Mouse (Mus musculus): ENCODE data around the gene Zc2hc1b.
"Not testable (repeated sequence)": the region's sequence is repeated elsewhere in the genome, so short reads cannot be mapped to it uniquely, and the experiment has no call there.

The Zc2hc1b gene

GRCm38 (mm10) chr10:13177973-13178624 lies at the start of gene Zc2hc1b:
Gene Zc2hc1b (minus strand): TSS chr10:13178023.
- no peak for DNase-seq (ENCODE audit: low read depth, low spot score)

- DNase-seq (ENCODE audit: low read depth, low spot score) = no peak
These were observed 47.7 kb upstream of the Zc2hc1b start for GRCm38 (mm10) chr10:13225377-13226063.

- DNase-seq (ENCODE audit: low read depth, low spot score) = no peak
These were observed 44.3 kb upstream of the Zc2hc1b start for GRCm38 (mm10) chr10:13222135-13222534.

- DNase-seq (ENCODE audit: low read depth, low spot score) = no peak
These were observed 42.2 kb upstream of the Zc2hc1b start for GRCm38 (mm10) chr10:13220061-13220460.

- DNase-seq (ENCODE audit: low read depth, low spot score) = no peak
These were observed 36.1 kb upstream of the Zc2hc1b start for GRCm38 (mm10) chr10:13213956-13214355.

GRCm38 (mm10) chr10:13212829-13213228 lies 35.0 kb upstream of the Zc2hc1b start:
- no peak for DNase-seq (ENCODE audit: low read depth, low spot score)

- no peak for DNase-seq (ENCODE audit: low read depth, low spot score)
These were observed 34.5 kb upstream of the Zc2hc1b start for GRCm38 (mm10) chr10:13212326-13212725.

GRCm38 (mm10) chr10:13209930-13210637 lies 32.3 kb upstream of the Zc2hc1b start:
- DNase-seq (ENCODE audit: low read depth, low spot score) = no peak

- DNase-seq (ENCODE audit: low read depth, low spot score) = no peak
These were observed 31.7 kb upstream of the Zc2hc1b start for GRCm38 (mm10) chr10:13209506-13209905.

- DNase-seq (ENCODE audit: low read depth, low spot score) = no peak
These were observed 31.2 kb upstream of the Zc2hc1b start for GRCm38 (mm10) chr10:13209061-13209460.

GRCm38 (mm10) chr10:13201741-13202293 lies 24.0 kb upstream of the Zc2hc1b start:
- no peak for DNase-seq (ENCODE audit: low read depth, low spot score)

- DNase-seq (ENCODE audit: low read depth, low spot score) = no peak
These were observed 23.0 kb upstream of the Zc2hc1b start for GRCm38 (mm10) chr10:13200862-13201261.

GRCm38 (mm10) chr10:13199234-13199633 lies 21.4 kb upstream of the Zc2hc1b start:
- DNase-seq (ENCODE audit: low read depth, low spot score) = no peak

GRCm38 (mm10) chr10:13196872-13197507 lies 19.2 kb upstream of the Zc2hc1b start:
- DNase-seq (ENCODE audit: low read depth, low spot score) = no peak

- DNase-seq (ENCODE audit: low read depth, low spot score) = not testable (repeated sequence)
These were observed 15.7 kb upstream of the Zc2hc1b start for GRCm38 (mm10) chr10:13193496-13193895.

GRCm38 (mm10) chr10:13192731-13193351 lies 15.0 kb upstream of the Zc2hc1b start, which contains the start of gene Ltv1:
Gene Ltv1 (minus strand): TSS chr10:13193168.
- peak; percentile 90 for DNase-seq (ENCODE audit: low read depth, low spot score)

- DNase-seq (ENCODE audit: low read depth, low spot score) = no peak
These were observed 12.1 kb upstream of the Zc2hc1b start for GRCm38 (mm10) chr10:13189881-13190280.

- DNase-seq (ENCODE audit: low read depth, low spot score) = no peak
These were observed 8.9 kb upstream of the Zc2hc1b start for GRCm38 (mm10) chr10:13186754-13187153.

- no peak for DNase-seq (ENCODE audit: low read depth, low spot score)
These were observed 6.4 kb upstream of the Zc2hc1b start for GRCm38 (mm10) chr10:13184170-13184766.

- DNase-seq (ENCODE audit: low read depth, low spot score) = no peak
These were observed 2.4 kb upstream of the Zc2hc1b start for GRCm38 (mm10) chr10:13180211-13180610.

- DNase-seq (ENCODE audit: low read depth, low spot score) = no peak
These were observed 2.0 kb downstream of the Zc2hc1b start for GRCm38 (mm10) chr10:13175866-13176265.
